Mouse (Mus musculus): Measurements from ENCODE around the gene Ptpn3.

DNA sequence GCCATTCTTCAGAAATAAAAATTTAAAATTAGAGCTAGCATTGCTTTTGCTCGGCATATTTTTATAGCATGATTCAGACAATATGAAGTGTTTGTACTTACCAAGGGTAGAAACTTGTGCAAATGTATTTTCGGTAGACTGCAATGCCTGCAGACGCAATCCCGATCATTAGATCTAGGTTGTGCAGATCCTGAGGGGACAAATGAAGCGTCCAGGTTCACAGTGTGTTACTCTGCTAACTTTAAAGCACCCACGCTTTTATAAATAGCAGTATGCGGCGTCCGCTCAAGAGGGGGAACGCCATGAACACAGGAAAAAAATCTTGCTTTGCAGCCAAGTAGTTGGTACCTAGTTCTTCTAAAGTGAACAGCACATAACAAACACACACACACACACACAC lies 56.8 kb downstream of the Ptpn3 start:
- TF ChIP-seq CTCF (IDR thresholded peaks at IDR 0.05; ENCODE audit: borderline replicate concordance, extremely low read depth, insufficient read depth, insufficient read length) (no peak), POLR2A (IDR thresholded peaks at IDR 0.05; ENCODE audit: borderline replicate concordance, extremely low read depth, insufficient read depth, insufficient read length, poor library complexity, severe bottlenecking) (no peak)
